Mouse (Mus musculus) midbrain, embryonic 11.5 days (tissue): ENCODE measurements around the gene Prl3c1. TPM values are rescaled to one million over a fixed set of nuclear protein-coding genes. Genes with fewer than 3 reads are reported as not detected.
"Not testable (repeated sequence)": the region's sequence is repeated elsewhere in the genome, so short reads cannot be mapped to it uniquely, and the experiment has no call there.

Experiments used
- ATAC-seq: fragments of 200-750 bp; cut with Nextera tagmentation; 2 replicates; pipeline ENCODE4 v1.8.0; 2017; ENCODE audit warnings: moderate TSS enrichment, moderate library complexity; ENCODE audit not compliant: low FRiP score
- DNase-seq: peaks from one replicate; pipeline ENCODE4 v3.0.0; 2015; ENCODE audit warnings: low spot score; ENCODE audit errors: missing footprints
- H3K27ac ChIP-seq: fragments of 300-500 bp; sonication (generic); 2 replicates; pipeline ENCODE4 v1.5.1; 2014; ENCODE audit warnings: low read depth, low read length
- H3K27me3 ChIP-seq: fragments of 300-500 bp; sonication (generic); 2 replicates; pipeline ENCODE4 v1.6.1; 2014; ENCODE audit warnings: mild to moderate bottlenecking, low read length, moderate library complexity, mixed read lengths; ENCODE audit not compliant: control insufficient read depth, insufficient read depth
- H3K36me3 ChIP-seq: fragments of 300-500 bp; sonication (generic); 2 replicates; pipeline ENCODE4 v1.6.1; 2014; ENCODE audit warnings: mild to moderate bottlenecking, low read length, moderate library complexity, mixed read lengths; ENCODE audit not compliant: control insufficient read depth, insufficient read depth
- H3K4me1 ChIP-seq: fragments of 300-500 bp; sonication (generic); 2 replicates; pipeline ENCODE4 v1.6.1; 2014; ENCODE audit warnings: low read length; ENCODE audit not compliant: control insufficient read depth, insufficient read depth
- H3K4me2 ChIP-seq: fragments of 300-500 bp; sonication (generic); 2 replicates; pipeline ENCODE4 v1.6.1; 2014; ENCODE audit warnings: mild to moderate bottlenecking, moderate library complexity
- H3K4me3 ChIP-seq: fragments of 300-500 bp; sonication (generic); 2 replicates; pipeline ENCODE4 v1.5.1; 2014; ENCODE audit warnings: low read depth, low read length
- H3K9ac ChIP-seq: fragments of 300-500 bp; sonication (generic); 2 replicates; pipeline ENCODE4 v1.6.1; 2014; ENCODE audit warnings: low read length
- H3K9me3 ChIP-seq: fragments of 300-500 bp; sonication (generic); 2 replicates; pipeline ENCODE4 v1.6.1; 2016; ENCODE audit warnings: low read length; ENCODE audit not compliant: control insufficient read depth
- WGBS: fragments of 180-500 bp; shearing (Covaris S2); extraction: QIAGEN DNeasy Blood & Tissue Kit; methylation state at CpG from one replicate; pipeline ENCODE4 v1.1.7; 2014; 5-methylcytosine and 5-hydroxymethylcytosine counted together
- polyA plus RNA-seq: library from polyadenylated mRNA; unstranded; fragments of >200 nt; fragmentation: Nextera tagmentation; extraction: Ambion mirVana; gene quantifications from 2 replicates; pipeline ENCODE4 v1.2.1, GENCODE M21; 2014

The Prl3c1 gene
- not detected in 2 replicates for polyA plus RNA-seq

DNA sequence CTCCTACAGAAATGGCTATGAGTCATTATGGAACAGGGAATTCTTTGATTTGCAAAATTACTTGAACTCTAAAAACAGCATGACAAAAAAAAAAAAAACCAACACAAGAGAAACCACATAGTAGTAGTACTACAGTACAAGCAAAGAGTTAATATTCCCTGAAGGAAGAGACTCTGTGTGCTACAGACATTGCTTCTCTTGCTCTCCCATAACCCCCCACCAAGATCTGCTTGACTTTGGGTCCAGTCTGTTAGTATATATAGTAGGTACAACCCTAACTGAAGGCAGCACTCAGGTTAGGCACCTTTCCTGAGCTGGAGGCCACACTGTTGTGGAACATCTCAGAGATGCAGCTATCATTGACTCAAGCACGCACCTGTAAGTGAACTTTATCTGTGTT, at the start of gene Prl3c1:
Gene Prl3c1, plus strand, starts transcription at position 301 of the 400 bp plus-strand sequence.
- Histone ChIP-seq H3K4me2 (no peak within 1 kb of the TSS), H3K9ac (no peak within 1 kb of the TSS), H3K4me1 (no peaks in the 10 kb centered on the region), H3K4me3 (no peak within 1 kb of the TSS), H3K27ac (no peak within 1 kb of the TSS), H3K9me3 (no peaks in the 10 kb centered on the region), H3K27me3 (no peaks in the 10 kb centered on the region), H3K36me3 (no peaks in the 10 kb centered on the region)
- whole genome bisulfite sequencing, result 93% methylated on average over 1 of the region's 1 CpGs
- DNase-seq, result no peak
- ATAC-seq, result no peak

DNA sequence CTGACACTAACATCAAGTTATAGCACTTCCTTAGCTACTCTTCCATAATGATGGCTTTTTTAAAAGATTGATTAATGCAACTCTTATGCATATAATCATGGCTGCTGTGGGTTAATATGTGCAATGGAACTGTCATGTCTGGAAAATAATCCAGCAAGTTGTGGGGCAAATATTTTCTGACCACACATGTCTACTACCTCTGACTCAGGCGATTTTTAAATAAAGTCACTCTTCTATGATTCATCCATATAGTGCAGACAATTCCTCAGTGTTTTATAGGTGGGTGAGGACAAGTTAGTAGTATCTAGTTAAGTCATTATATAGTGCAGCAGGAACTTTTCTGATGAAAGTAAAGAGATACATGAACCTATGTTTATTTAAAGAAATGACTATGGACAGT, 48.2 kb upstream of the Prl3c1 start:
- ATAC-seq, result no peak
- H3K4me1 ChIP-seq, result no peaks in the 10 kb centered on the region
- no peak overlapping the region for H3K27ac ChIP-seq
- DNase-seq, result no peak
- H3K27me3 ChIP-seq, result no peaks in the 10 kb centered on the region
- 70% methylated on average over 1 of the region's 1 CpGs for WGBS
- H3K9ac ChIP-seq, result no peak overlapping the region
- no peaks in the 10 kb centered on the region for H3K36me3 ChIP-seq
- H3K4me3 ChIP-seq, result no peak overlapping the region
- H3K9me3 ChIP-seq, result no peaks in the 10 kb centered on the region
- H3K4me2 ChIP-seq, result no peak overlapping the region

DNA sequence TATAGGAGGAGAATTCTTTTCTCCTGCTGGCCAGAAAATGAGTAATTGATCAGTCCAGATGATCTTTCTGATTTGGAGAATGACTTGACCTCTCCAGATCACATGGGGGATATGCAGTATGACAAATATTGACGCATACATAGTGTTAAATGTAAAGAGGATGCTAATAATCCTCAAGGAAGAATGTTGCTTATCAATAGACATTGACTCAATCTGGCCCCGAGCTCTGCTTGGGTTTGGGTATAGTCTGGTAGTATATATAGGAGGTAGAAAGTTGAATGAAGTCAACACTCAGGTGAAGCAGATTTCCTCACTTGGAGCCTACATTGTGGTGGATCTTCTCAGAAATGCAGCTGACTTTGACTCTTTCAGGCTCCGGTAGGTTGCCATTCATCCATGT, 40.0 kb upstream of the Prl3c1 start, which contains the start of gene Prl3d3:
Gene Prl3d3, plus strand, starts transcription at position 301 of the 400 bp plus-strand sequence.
- 96% methylated on average over 3 of the region's 3 CpGs for WGBS
- H3K4me1 ChIP-seq, H3K4me2 ChIP-seq, H3K27me3 ChIP-seq, H3K4me3 ChIP-seq, H3K9ac ChIP-seq, H3K36me3 ChIP-seq, H3K27ac ChIP-seq, H3K9me3 ChIP-seq, DNase-seq, ATAC-seq: not testable (repeated sequence)

DNA sequence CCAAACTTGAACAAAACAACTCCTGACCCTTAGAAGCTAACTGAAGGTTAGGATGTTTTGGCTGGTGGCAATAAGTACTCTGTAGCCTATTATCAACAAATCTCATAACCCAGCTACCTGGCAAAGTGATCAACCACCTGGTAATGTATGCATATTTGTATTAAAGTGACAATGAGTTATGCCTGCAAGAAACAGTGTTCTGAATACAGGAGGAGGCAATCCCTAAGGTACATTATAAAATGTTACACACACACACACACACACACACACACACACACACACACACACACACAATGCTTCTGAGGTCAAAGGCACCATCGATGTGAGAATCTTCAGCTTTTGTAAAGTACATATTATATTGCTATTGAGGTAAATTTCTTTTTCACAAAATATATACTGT, 45.1 kb downstream of the Prl3c1 start, which contains the start of gene Prl3b1:
Gene Prl3b1, plus strand, starts transcription at position 301 of the 400 bp plus-strand sequence.
- H3K9me3 ChIP-seq, result no peaks in the 10 kb centered on the region
- 96% methylated on average over 1 of the region's 1 CpGs for WGBS
- H3K9ac ChIP-seq, result no peak within 1 kb of the TSS
- H3K4me3 ChIP-seq, result no peak within 1 kb of the TSS
- ATAC-seq, result no peak
- H3K36me3 ChIP-seq, result no peaks in the 10 kb centered on the region
- H3K4me2 ChIP-seq, result no peak within 1 kb of the TSS
- no peaks in the 10 kb centered on the region for H3K27me3 ChIP-seq
- no peak within 1 kb of the TSS for H3K27ac ChIP-seq
- DNase-seq, result no peak
- no peaks in the 10 kb centered on the region for H3K4me1 ChIP-seq

Other genes starting within 250 kb of the Prl3c1 start
- not detected in 2 replicates for gene Prl, start 139.1 kb upstream of the Prl3c1 start, polyA plus RNA-seq
- not detected in 2 replicates for gene Prl3d1, start 102.5 kb upstream of the Prl3c1 start, polyA plus RNA-seq
- gene Prl3d2, start 75.0 kb upstream of the Prl3c1 start, polyA plus RNA-seq, result not detected in 2 replicates
- gene Prl3d3, start 39.9 kb upstream of the Prl3c1 start, polyA plus RNA-seq, result not detected in 2 replicates
- gene Prl3b1, start 45.2 kb downstream of the Prl3c1 start, polyA plus RNA-seq, result 0.26 and 1.2 TPM in 2 replicates
- gene Prl3a1, start 62.8 kb downstream of the Prl3c1 start, polyA plus RNA-seq, result not detected in 2 replicates
- not detected in 2 replicates for gene Prl6a1, start 116.0 kb downstream of the Prl3c1 start, polyA plus RNA-seq
- not detected in 2 replicates for gene Prl8a2, start 149.0 kb downstream of the Prl3c1 start, polyA plus RNA-seq
- not detected in 2 replicates for gene Prl2b1, start 194.2 kb downstream of the Prl3c1 start, polyA plus RNA-seq
- 0.31 TPM in 1 of 2 replicates, not detected in the other for gene Prl8a6, start 242.0 kb downstream of the Prl3c1 start, polyA plus RNA-seq